Mouse (Mus musculus) midbrain, embryonic 14.5 days (tissue): Measurements from ENCODE around the gene Sgca. TPM values are rescaled to one million over a fixed set of nuclear protein-coding genes. Genes with fewer than 3 reads are reported as not detected.
"Not testable (repeated sequence)": the region's sequence is repeated elsewhere in the genome, so short reads cannot be mapped to it uniquely, and the experiment has no call there.

ENCODE experiments used
- ATAC-seq: fragments of 200-750 bp; cut with Nextera tagmentation; 2 replicates; pipeline ENCODE4 v1.8.0; 2017; ENCODE audit warnings: moderate number of reproducible peaks, moderate library complexity; ENCODE audit not compliant: low FRiP score, low TSS enrichment
- DNase-seq: peaks from one replicate; pipeline ENCODE4 v3.0.0-alpha.2; 2015
- H3K27ac ChIP-seq: fragments of 300-500 bp; sonication (generic); replicated peaks from 2 replicates; pipeline ENCODE4 v1.5.1; 2014; ENCODE audit warnings: mild to moderate bottlenecking, low read depth, low read length, moderate library complexity
- H3K27me3 ChIP-seq: fragments of 300-500 bp; sonication (generic); 2 replicates; pipeline ENCODE4 v1.6.1; 2014; ENCODE audit warnings: low read length, control low read depth, mixed read lengths; ENCODE audit not compliant: control insufficient read depth, insufficient read depth
- H3K36me3 ChIP-seq: fragments of 300-500 bp; sonication (generic); 2 replicates; pipeline ENCODE4 v1.6.1; 2014; ENCODE audit warnings: low read length, control low read depth; ENCODE audit not compliant: control insufficient read depth, insufficient read depth
- H3K4me1 ChIP-seq: fragments of 300-500 bp; sonication (generic); 2 replicates; pipeline ENCODE4 v1.6.1; 2014; ENCODE audit warnings: mild to moderate bottlenecking, antibody characterized with exemption, low read length, control low read depth; ENCODE audit not compliant: control insufficient read depth, insufficient read depth
- H3K4me2 ChIP-seq: fragments of 300-500 bp; sonication (generic); 2 replicates; pipeline ENCODE4 v1.6.1; 2014; ENCODE audit warnings: mild to moderate bottlenecking, low read length, moderate library complexity
- H3K4me3 ChIP-seq: fragments of 300-500 bp; sonication (generic); replicated peaks from 2 replicates; pipeline ENCODE4 v1.5.1; 2014; ENCODE audit warnings: low read depth, low read length
- H3K9ac ChIP-seq: fragments of 300-500 bp; sonication (generic); replicated peaks from 2 replicates; pipeline ENCODE4 v1.6.1; 2014; ENCODE audit warnings: mild to moderate bottlenecking, low read length, moderate library complexity
- H3K9me3 ChIP-seq: fragments of 300-500 bp; sonication (generic); 2 replicates; pipeline ENCODE4 v1.6.1; 2016; ENCODE audit warnings: low read length, control low read depth, mixed read lengths; ENCODE audit not compliant: control insufficient read depth
- WGBS: fragments of 180-500 bp; shearing (Covaris S2); extraction: QIAGEN DNeasy Blood & Tissue Kit; methylation state at CpG from one replicate; pipeline ENCODE4 v1.1.7; 2014; 5-methylcytosine and 5-hydroxymethylcytosine counted together
- polyA plus RNA-seq: library from polyadenylated mRNA; unstranded; fragments of >200 nt; fragmentation: Nextera tagmentation; extraction: Ambion mirVana; gene quantifications from 2 replicates; pipeline ENCODE4 v1.2.1, GENCODE M21; 2014

The Sgca gene
- polyA plus RNA-seq, 1 experiment from 2014 or later, result not detected

DNA sequence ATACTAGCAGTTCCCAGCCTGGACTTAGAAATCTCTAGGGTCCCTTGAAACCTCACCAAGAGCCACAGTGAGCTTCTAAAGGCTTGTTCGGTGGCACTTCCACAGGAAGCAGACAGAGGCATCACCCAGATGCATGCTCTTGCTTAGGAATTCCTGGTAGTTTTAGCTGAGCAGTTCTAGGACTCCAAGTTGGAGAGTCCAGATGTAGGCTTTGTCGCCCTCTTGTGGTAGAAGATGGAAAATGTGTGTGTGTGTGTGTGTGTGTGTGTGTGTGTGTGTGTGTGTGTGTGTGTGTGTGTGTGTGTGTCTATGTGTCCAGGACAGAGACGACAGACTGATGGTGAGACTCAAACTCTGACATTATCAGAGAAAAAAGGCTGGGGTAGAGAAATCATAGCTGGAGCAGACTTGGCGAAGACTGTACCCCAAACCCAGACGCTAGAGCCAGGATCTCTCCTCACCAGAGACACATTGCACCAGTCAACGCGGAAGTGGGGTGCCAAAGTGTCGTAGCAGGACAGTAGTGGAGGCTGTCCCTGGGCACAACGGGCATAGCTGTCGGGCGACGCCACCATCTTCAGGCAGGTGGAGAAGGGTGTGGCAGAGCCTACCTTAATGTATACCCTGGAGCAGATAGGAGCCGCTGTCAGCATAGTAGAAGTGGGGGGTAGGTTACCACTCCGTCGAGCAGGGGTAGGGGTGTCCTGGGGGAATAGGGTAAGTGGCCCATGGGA is 5.8 kb downstream of the Sgca start:
- no peak overlapping the region for H3K4me3 ChIP-seq
- ATAC-seq, result no peak
- no peaks in the 10 kb centered on the region for H3K36me3 ChIP-seq
- no peak overlapping the region for H3K9ac ChIP-seq
- peak; percentile 87 for DNase-seq
- no peak overlapping the region for H3K27ac ChIP-seq
- no peaks in the 10 kb centered on the region for H3K9me3 ChIP-seq
- H3K4me2 ChIP-seq, result no peak overlapping the region
- WGBS, result 61% methylated on average over 15 of the region's 15 CpGs
- no peaks in the 10 kb centered on the region for H3K4me1 ChIP-seq
- H3K27me3 ChIP-seq, result no peaks in the 10 kb centered on the region

GRCm38 (mm10) chr11:94969709-94970108 is 6.4 kb downstream of the Sgca start:
- not testable (repeated sequence) for H3K9ac ChIP-seq, H3K4me1 ChIP-seq, DNase-seq, H3K4me3 ChIP-seq, H3K27ac ChIP-seq, H3K4me2 ChIP-seq, H3K9me3 ChIP-seq, H3K36me3 ChIP-seq, H3K27me3 ChIP-seq, ATAC-seq
- WGBS, result 92% methylated on average over 4 of the region's 4 CpGs

DNA sequence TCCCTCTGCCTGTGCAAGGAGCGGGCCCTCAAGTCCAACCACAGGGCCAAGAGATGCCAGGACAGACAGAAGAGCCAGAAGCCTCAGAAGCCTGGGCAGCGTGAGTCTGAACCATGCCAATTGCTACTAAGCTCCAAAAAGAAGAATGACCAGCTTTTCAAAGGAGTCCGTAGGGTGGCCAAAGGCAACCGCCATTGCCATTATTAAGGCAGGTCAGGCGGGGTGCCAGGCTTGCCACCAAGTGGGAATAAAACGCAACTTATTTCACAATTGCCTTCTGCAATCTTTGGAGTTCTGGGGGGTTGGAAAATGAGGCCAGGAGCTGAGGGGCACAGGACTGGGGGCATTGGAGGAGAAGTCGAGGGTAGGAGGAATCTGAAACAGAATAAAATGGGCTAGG is 7.9 kb downstream of the Sgca start:
- Histone ChIP-seq H3K27ac (no peak overlapping the region), H3K9me3 (no peaks in the 10 kb centered on the region), H3K27me3 (no peaks in the 10 kb centered on the region), H3K36me3 (no peaks in the 10 kb centered on the region), H3K4me1 (no peaks in the 10 kb centered on the region), H3K4me3 (no peak overlapping the region), H3K4me2 (no peak overlapping the region), H3K9ac (no peak overlapping the region)
- ATAC-seq (no peak), DNase-seq (no peak)
- 70% methylated on average over 7 of the region's 7 CpGs for WGBS

- no peak for ATAC-seq
- DNase-seq, result no peak
Measured at GRCm38 (mm10) chr11:94967419-94967818, 8.7 kb downstream of the Sgca start, which contains the start of gene Hils1. Hils1 (plus strand) TSS chr11:94967593.

GRCm38 (mm10) chr11:94962534-94963101 is 13.5 kb downstream of the Sgca start:
- whole genome bisulfite sequencing, result 81% methylated on average over 5 of the region's 5 CpGs
- H3K27ac ChIP-seq, result no peak overlapping the region
- H3K9ac ChIP-seq, result no peak overlapping the region
- no peak overlapping the region for H3K4me2 ChIP-seq
- H3K9me3 ChIP-seq, result no peaks in the 10 kb centered on the region
- no peak for DNase-seq
- H3K4me1 ChIP-seq, result no peaks in the 10 kb centered on the region
- H3K4me3 ChIP-seq, result no peak overlapping the region
- no peaks in the 10 kb centered on the region for H3K36me3 ChIP-seq
- H3K27me3 ChIP-seq, result no peaks in the 10 kb centered on the region
- ATAC-seq, result no peak

More at GRCm38 (mm10) chr11:94967419-94967818, 8.7 kb downstream of the Sgca start, which contains the start of gene Hils1:
- H3K4me1 ChIP-seq, result no peaks in the 10 kb centered on the region
- H3K27me3 ChIP-seq, result no peaks in the 10 kb centered on the region
- H3K36me3 ChIP-seq, result no peaks in the 10 kb centered on the region
- H3K9ac ChIP-seq, result no peak within 1 kb of the TSS
- H3K9me3 ChIP-seq, result no peaks in the 10 kb centered on the region
- H3K27ac ChIP-seq, result no peak within 1 kb of the TSS
- WGBS, result 66% methylated on average over 4 of the region's 4 CpGs
- no peak within 1 kb of the TSS for H3K4me2 ChIP-seq
- H3K4me3 ChIP-seq, result no peak within 1 kb of the TSS

- Histone ChIP-seq H3K27me3 (no peaks in the 10 kb centered on the region), H3K36me3 (no peaks in the 10 kb centered on the region), H3K4me2 (no peak overlapping the region), H3K9me3 (no peaks in the 10 kb centered on the region), H3K27ac (0 out of 2 replicates have a peak overlapping the region, but pooled peaks have one; percentile 1), H3K9ac (no peak overlapping the region), H3K4me3 (no peak overlapping the region), H3K4me1 (no peaks in the 10 kb centered on the region)
- DNase-seq (peak; percentile 51), ATAC-seq (peak; percentile 31; the same call in 1 of the 2 replicates)
- WGBS, result 27% methylated on average over 8 of the region's 8 CpGs
Measured at GRCm38 (mm10) chr11:94958065-94958858, 17.9 kb downstream of the Sgca start.

- H3K36me3 ChIP-seq, result no peaks in the 10 kb centered on the region
- no peaks in the 10 kb centered on the region for H3K4me1 ChIP-seq
- H3K9ac ChIP-seq, result no peak overlapping the region
- ATAC-seq, result no peak
- DNase-seq, result no peak
- no peak overlapping the region for H3K27ac ChIP-seq
- H3K4me3 ChIP-seq, result no peak overlapping the region
- no peaks in the 10 kb centered on the region for H3K27me3 ChIP-seq
- no peak overlapping the region for H3K4me2 ChIP-seq
- WGBS, result 88% methylated on average over 9 of the region's 9 CpGs
- no peaks in the 10 kb centered on the region for H3K9me3 ChIP-seq
Measured at GRCm38 (mm10) chr11:94957693-94958064, 18.4 kb downstream of the Sgca start.

- Histone ChIP-seq H3K27me3 (no peaks in the 10 kb centered on the region), H3K9me3 (no peaks in the 10 kb centered on the region), H3K36me3 (no peaks in the 10 kb centered on the region), H3K27ac (no peak overlapping the region), H3K4me2 (no peak overlapping the region), H3K9ac (no peak overlapping the region), H3K4me1 (peaks cover 6% of the 10 kb centered on the region; the same call in 1 of the 2 replicates), H3K4me3 (no peak overlapping the region)
- 71% methylated on average over 9 of the region's 9 CpGs for WGBS
- DNase-seq (peak; percentile 26), ATAC-seq (no peak)
Measured at GRCm38 (mm10) chr11:94955103-94955502, 21.0 kb downstream of the Sgca start.
